ENCODE assay signal across 7 mouse cellular contexts in the genomic region with DNA sequence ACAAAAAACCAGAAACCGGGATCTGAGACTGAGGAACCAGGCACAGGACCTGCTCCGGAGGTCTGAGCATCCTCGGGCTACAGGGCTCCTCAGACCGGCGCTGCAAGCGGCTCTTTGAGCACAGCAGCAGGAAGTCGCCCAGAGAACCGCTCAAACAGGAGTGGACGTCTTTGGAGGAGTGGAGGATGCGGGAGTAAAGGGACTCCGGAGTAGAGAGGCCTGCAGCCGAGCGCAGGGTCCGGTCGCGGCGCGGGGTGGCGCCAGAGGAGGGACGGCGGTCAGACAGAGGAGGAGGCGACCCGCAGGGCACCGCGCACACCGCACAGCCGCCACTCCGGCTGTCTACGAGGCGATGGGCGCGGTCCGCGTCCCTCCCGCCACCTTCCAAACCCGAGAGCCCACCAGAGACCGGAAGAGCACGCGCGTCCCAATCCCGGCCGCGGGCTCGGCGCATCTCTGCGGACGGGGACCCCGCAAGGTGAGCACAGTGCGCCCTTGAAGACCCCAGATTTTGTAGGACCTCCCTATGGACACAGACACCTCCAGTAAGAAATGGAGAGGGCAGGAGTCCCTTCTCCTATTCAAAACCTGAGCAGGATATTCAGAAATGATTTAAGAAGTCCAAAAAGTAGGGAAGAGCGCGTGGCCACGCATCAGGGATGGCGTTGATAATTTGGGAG. TPM values are rescaled to one million over a fixed set of nuclear protein-coding genes. Genes with fewer than 3 reads are reported as not detected.
DNase-seq lines count a peak whose midpoint lies in the region; ATAC-seq lines count a peak whose summit lies in the region.

Gene Gpr156 (plus strand): TSS at position 359 of the 680 bp plus-strand sequence.

- no peaks in the 10 kb centered on the region; the same call in 1 of the 2 replicates for H3K4me1 ChIP-seq in forebrain, embryonic 16.5 days (replicated peaks; ENCODE audit: control insufficient read depth, insufficient read depth, low read length)
- H3K4me1 ChIP-seq in hindbrain, embryonic 11.5 days (replicated peaks; ENCODE audit: control insufficient read depth, insufficient read depth, low read length): no peaks in the 10 kb centered on the region

- peak within 1 kb of the TSS; percentile 84 for H3K4me2 ChIP-seq in forebrain, embryonic 16.5 days (ENCODE audit: low read length)
- H3K4me2 ChIP-seq in hindbrain, embryonic 11.5 days (replicated peaks; ENCODE audit: low read depth, low read length): peak within 1 kb of the TSS; percentile 90

- H3K36me3 ChIP-seq in forebrain, embryonic 16.5 days (ENCODE audit: control insufficient read depth, insufficient read depth): no peaks in the 10 kb centered on the region
- H3K36me3 ChIP-seq in hindbrain, embryonic 11.5 days (ENCODE audit: control insufficient read depth, insufficient read depth, low read length): no peaks in the 10 kb centered on the region

- no peak within 1 kb of the TSS for H3K27ac ChIP-seq in forebrain, embryonic 16.5 days (ENCODE audit: low read length)
- H3K27ac ChIP-seq in hindbrain, embryonic 11.5 days (ENCODE audit: low read depth, low read length): no peak within 1 kb of the TSS

- H3K4me3 ChIP-seq in forebrain, embryonic 16.5 days (replicated peaks; ENCODE audit: low read length): peak within 1 kb of the TSS; percentile 56
- peak within 1 kb of the TSS; percentile 46 for H3K4me3 ChIP-seq in hindbrain, embryonic 11.5 days (ENCODE audit: low read depth, low read length)

- intact Hi-C loops in left cerebral cortex, postnatal 36 days (cut with DNase I): no loop called here

- peaks cover 3% of the 10 kb centered on the region; the same call in 1 of the 2 replicates for H3K9me3 ChIP-seq in forebrain, embryonic 16.5 days (ENCODE audit: control insufficient read depth, low read length)
- H3K9me3 ChIP-seq in hindbrain, embryonic 11.5 days (ENCODE audit: control insufficient read depth, low read length): no peaks in the 10 kb centered on the region

- 2% methylated on average over 53 of the region's 53 CpGs for WGBS in forebrain, embryonic 16.5 days
- 3% methylated on average over 50 of the region's 53 CpGs for WGBS in hindbrain, embryonic 11.5 days

- ATAC-seq in forebrain, embryonic 16.5 days: peak; percentile 87
- peak; percentile 86 for ATAC-seq in hindbrain, embryonic 11.5 days (ENCODE audit: low FRiP score)
- ATAC-seq in megakaryocyte-erythroid progenitor cell, adult 5-6 weeks (replicated peaks; ENCODE audit: low FRiP score, low TSS enrichment, poor library complexity, severe bottlenecking): peak; percentile 37; the same call in 1 of the 2 replicates

- H3K27me3 ChIP-seq in forebrain, embryonic 16.5 days (replicated peaks; ENCODE audit: control insufficient read depth, insufficient read depth, low read length): no peaks in the 10 kb centered on the region
- H3K27me3 ChIP-seq in hindbrain, embryonic 11.5 days (ENCODE audit: control insufficient read depth, insufficient read depth, low read length): no peaks in the 10 kb centered on the region; the same call in 1 of the 2 replicates

- peak within 1 kb of the TSS; percentile 73 for H3K9ac ChIP-seq in forebrain, embryonic 16.5 days (replicated peaks; ENCODE audit: low read depth, low read length)
- peak within 1 kb of the TSS; percentile 70 for H3K9ac ChIP-seq in hindbrain, embryonic 11.5 days (ENCODE audit: low read depth, low read length)

- DNase-seq in ZHBTc4 (ENCODE audit: low read depth, low spot score): peak; percentile 44
- peak; percentile 31 to 39 for DNase-seq in cerebellum, adult 18-20 months
- DNase-seq in hindbrain, embryonic 11.5 days (ENCODE audit: low spot score): peak; percentile 80
- peak; percentile 42 to 56 for DNase-seq in left cerebral cortex, postnatal 36 days (ENCODE audit: low spot score in 2 of 2)
- peak; percentile 5 to 11 for DNase-seq in spleen, postnatal 36 days (ENCODE audit: low spot score in 2 of 2)

RNA-seq across cellular contexts. Expression of gene Gpr156, which starts in this region (rescaled TPM):
- 5.4 and 5.6 TPM in 2 replicates for polyA plus RNA-seq in forebrain, embryonic 16.5 days (2015; fragmentation: Nextera tagmentation; extraction: Ambion mirVana)
- 4.0 and 4.8 TPM in 2 replicates for polyA plus RNA-seq in hindbrain, embryonic 11.5 days (2014; fragmentation: Nextera tagmentation; extraction: Ambion mirVana)
- total RNA-seq in left cerebral cortex, postnatal 36 days (2021): under 1 TPM; 0.39 to 0.54 TPM
- total RNA-seq in megakaryocyte-erythroid progenitor cell, adult 5-6 weeks (2014; fragmentation: Nextera tagmentation): not detected in 2 replicates
- total RNA-seq in megakaryocyte-erythroid progenitor cell, adult 5-6 weeks (2017): not detected in 2 replicates

Comparison
In these comparisons a context has a peak if more than half of its experiments do, and no peak if none do; other contexts are left out.
1. Peak in DNase-seq in left cerebral cortex, postnatal 36 days; RNA of the gene not detected or under 1 TPM.
2. Peak in ATAC-seq in megakaryocyte-erythroid progenitor cell, adult 5-6 weeks; RNA of the gene not detected or under 1 TPM.
3. DNase-seq: peak in every context shown above with its lines; median percentile 80 in hindbrain, embryonic 11.5 days; 49 in left cerebral cortex, postnatal 36 days; 44 in ZHBTc4; 35 in cerebellum, adult 18-20 months; 8 in spleen, postnatal 36 days.
4. ATAC-seq: peak in every context shown above with its lines; median percentile 87 in forebrain, embryonic 16.5 days; 86 in hindbrain, embryonic 11.5 days; 37 in megakaryocyte-erythroid progenitor cell, adult 5-6 weeks.